Mouse (Mus musculus) cortical plate, adult 2 months (tissue): ENCODE measurements around the gene Prr3.

Experiments
- CTCF ChIP-seq: fragments of 200-500 bp; IDR thresholded peaks from 2 replicates; pipeline ENCODE4 v1.5.1; 2011; ENCODE audit warnings: mild to moderate bottlenecking, control low read depth, low read length; ENCODE audit not compliant: insufficient read depth; ENCODE audit errors: extremely low read depth
- POLR2A ChIP-seq: fragments of 200-500 bp; IDR thresholded peaks from 2 replicates; pipeline ENCODE4 v1.6.1; 2011; ENCODE audit warnings: mild to moderate bottlenecking, low read length, control low read depth; ENCODE audit not compliant: insufficient read depth; ENCODE audit errors: extremely low read depth

DNA sequence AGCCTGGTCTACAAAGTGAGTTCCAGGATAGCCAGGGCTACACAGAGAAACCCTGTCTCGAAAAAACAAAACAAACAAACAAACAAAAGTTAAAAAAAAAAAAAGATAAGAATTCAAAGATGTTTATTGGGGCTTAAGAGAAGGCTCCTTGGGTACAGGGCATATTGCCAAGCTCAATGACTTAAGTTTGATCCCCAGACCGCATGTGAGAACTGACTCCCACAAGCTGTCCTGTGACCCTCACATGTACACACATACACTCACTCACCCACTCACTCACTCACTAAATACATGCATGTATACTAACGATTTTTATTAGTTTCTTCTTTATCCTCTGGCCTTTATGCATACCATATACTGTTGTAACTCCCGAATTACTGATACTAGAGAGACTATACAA, 20.3 kb upstream of the Prr3 start:
- TF ChIP-seq CTCF, result no peak
- no peak for TF ChIP-seq POLR2A
